Mouse (Mus musculus) left cerebral cortex, postnatal 4 days (tissue): ENCODE measurements around the gene Gsdme. TPM values are rescaled to one million over a fixed set of nuclear protein-coding genes. Genes with fewer than 3 reads are reported as not detected.

ENCODE experiments used
- DNase-seq: peaks from one replicate; pipeline ENCODE4 v3.0.0-alpha.2; 2022
- intact Hi-C: fragments of 180-260 bp; cut with DNase I; formaldehyde crosslinking; loops from one replicate; pipeline ENCODE4 v1.15.1; 2025
- total RNA-seq, 2 experiments: library from RNA; stranded (reverse); gene quantifications; 2 replicates each; pipeline ENCODE4 v1.2.3; 2021

The Gsdme gene
- total RNA-seq, 2 experiments from 2014 or later: 22.8 to 24.4 TPM

DNA sequence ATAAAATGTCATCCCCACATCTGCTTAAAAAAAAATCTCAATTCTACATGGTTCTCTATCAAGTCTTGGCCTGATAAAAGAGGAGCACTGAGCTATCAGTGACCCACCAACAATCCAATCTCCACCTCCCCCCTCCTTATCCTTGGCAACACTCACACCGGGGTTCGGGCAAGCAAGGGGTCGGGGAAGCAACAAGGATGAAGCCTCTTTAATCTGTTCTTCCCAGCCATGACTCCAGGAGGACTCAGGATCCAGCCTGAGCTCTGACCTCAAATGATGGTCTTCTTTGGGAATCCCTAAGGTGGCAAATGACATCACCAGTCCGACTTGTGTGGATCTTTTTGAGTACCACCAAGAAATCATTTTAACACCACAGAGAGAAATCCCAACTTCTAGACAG lies 15.9 kb downstream of the Gsdme start:
- DNase-seq: no peak
- intact Hi-C loops: no loop called here

DNA sequence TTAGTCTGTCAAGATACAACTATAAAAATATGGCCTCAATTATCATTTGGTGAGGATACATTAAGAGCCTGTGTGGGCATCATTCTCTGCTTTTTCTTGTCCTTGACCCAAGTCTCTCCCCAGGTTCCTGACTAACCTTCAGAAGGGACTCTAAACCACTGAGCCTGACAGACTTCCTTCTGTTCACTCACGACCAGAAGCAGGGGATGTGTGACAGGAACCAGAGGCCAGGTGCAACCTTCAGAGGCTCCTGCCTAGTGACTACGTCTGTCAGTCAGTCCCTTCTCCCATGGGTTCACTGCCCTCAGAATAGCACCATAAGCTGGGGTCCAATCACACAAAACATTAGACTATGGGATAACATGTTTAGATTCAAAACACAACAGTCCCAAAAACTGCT lies 16.3 kb downstream of the Gsdme start:
- no peak for DNase-seq
- intact Hi-C loops: no loop called here

DNA sequence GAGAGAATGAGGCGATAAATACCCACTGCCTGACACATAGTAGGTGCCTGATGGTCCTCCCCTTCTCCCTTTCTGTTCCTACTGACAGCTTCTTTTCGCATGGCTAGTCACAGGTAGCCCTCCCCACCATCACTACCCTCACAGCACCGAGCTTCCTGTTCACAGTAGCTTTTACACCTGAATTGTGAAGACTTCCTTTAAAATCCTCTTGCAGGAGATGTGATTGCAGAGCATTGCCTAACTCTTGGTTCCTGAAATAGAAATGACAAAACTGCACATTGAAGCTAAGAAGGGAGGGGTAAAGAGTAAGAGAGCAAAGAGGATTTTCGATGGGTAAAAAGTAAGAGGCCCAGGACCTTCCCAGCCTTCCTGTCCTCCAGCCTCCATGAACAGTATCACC lies 18.7 kb downstream of the Gsdme start:
- intact Hi-C loops: no loop called here
- no peak for DNase-seq

DNA sequence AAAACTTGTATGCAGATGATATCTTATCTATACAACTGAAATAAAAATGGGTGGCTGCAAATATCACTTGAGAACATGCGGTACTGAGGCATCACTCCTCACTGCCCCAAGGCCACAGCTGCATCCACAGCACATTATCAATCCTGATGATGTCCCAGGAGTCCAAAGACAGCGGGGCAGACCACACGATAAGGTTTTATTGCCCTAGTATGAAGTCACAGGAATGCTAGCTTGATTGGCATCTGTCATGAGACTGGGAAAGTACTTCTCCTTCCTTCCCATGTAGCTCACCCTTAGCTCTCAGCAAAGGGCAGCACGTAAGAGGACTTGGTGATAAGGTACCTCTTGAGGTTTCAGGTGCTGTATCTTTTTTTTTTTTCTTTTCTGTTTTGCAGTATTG lies 19.5 kb downstream of the Gsdme start:
- intact Hi-C loops: no loop called here

DNA sequence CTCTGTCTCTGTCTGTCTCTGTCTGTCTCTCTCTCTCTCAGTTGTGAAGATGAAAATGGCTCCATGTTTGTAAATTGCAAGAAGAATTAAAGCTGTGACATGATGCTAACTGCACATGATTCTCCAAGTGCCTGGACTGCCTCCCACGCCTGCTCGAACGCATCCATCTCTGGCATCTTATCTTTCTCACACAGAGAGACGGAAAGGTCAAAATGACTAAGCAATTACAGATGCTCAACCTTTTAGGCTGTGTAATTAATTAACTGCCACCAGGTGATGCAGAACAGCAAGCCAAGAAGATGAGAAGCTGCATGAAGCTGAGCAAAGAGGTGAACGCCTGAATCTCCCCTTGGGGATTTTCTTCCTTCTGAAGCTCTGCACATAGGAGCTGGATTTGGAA lies 23.2 kb downstream of the Gsdme start:
- no peak for DNase-seq
- intact Hi-C loops: no loop called here

More for the DNA sequence above, 19.5 kb downstream of the Gsdme start:
- no peak for DNase-seq

DNA sequence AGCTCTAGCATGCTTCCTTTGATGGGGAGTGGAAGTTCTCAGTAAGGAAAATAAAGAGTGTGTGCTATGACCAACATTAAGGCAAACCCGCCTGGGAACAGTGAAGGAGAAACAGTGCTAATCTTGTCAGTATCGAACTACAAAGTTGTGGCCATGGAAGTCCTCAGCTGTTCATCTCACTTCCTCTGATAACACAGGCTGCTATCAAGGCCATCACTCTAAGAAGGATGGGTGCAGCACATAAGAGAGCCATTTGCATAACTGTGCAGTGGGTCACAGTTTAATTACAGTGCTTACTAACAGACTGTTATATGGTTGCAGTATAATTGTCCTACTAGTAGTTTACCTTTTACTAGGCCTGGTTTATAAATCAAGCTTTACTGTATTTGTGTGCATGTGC lies 23.8 kb downstream of the Gsdme start:
- no peak for DNase-seq
- intact Hi-C loops: no loop called here

DNA sequence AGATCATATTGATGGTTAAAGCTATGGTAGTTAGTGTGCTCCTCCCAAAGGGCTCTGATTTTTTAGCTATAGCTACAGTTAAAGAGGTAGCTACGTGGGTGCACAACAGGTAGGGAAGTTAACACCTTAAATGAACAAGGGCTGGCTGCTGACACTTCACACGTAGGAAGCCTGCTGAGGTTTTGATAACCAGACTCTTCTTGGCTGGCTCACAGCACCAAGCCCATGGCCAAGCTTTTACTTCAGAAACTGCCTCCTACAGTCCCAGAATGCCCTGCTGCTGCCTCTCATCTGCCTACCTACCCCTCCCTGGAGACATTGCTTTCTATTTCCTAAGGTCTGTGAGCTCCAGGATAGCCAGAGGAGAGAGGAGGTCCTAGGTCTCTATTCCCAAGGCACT lies 25.7 kb downstream of the Gsdme start:
- intact Hi-C loops: no loop called here
- no peak for DNase-seq

DNA sequence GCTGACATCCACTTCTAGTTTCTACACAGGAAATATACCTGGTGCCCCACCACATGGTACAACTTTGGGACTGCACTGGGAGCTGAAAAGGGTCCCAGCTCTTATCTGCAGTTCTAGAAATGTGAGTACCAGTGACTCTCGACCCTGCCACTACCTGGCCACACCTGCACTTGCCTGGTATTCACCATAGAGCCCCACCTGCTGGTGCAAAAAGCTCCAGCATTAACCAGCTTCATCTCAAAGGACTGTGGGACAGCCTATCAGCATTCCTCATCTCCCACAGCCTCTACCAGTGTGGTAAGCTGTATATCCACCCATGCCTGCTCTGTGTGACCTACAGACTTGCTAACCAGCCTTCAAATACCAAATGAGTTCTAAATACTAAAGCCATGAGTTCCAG lies 30.7 kb downstream of the Gsdme start:
- intact Hi-C loops: no loop called here

DNA sequence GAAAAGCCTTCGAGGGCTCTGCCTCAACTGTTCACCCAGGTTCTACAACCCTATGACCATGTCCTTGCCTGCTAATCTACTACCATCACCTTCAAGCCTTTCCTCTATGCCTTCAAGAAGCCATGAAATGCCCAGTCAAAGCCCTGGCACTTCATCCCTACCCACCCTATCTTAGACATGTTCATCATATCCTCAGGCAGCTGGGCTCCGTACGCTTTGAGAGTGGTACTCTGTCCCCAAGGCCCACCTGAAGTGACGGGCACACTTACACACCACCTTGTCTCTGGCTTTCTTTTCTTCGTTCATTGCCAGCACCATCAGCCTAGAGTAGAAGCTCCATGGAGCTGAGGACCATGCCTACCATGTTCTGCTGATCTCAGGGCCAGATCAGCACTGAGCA lies 32.4 kb downstream of the Gsdme start:
- no peak for DNase-seq
- intact Hi-C loops: no loop called here

More for the DNA sequence above, 30.7 kb downstream of the Gsdme start:
- DNase-seq: no peak

DNA sequence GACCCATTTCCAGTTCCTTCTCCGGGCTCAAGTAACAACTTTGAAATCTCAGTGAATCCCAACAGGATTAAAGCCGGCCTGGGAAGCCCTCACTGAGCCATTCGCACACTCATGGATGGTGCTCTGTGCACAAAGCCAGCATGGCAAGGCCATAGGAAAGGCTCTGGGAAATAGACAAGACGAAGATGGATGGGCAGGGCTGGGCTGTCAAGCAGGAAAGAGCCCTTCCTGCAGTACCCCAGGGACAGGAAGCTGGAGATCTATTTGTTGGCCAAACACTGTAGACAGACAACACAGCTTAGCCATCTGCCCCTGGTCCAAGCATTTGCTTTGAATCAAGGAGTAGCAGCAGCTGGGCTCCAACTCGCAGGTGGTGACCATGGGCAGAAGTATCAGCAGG lies 35.5 kb downstream of the Gsdme start:
- DNase-seq: no peak
- intact Hi-C loops: no loop called here

DNA sequence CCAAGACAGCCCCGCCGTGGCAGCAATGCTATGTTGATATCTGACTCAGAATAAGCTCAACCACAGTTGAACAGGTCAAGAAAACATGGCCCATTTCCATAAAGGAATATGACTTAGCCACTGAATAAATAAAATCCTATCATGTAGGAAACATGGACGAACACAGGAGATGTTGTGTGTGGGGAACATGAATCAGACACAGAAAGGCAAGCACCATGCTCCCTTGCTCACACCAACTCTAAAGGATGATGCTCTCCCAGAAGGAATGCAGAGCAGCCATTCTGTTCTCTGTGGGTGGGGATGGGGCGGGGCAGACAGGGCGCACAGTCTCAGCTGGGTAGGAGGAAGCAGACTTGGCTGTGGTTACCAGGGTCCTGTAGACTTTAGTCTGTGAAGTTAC lies 38.4 kb downstream of the Gsdme start:
- intact Hi-C loops: no loop called here
- no peak for DNase-seq

DNA sequence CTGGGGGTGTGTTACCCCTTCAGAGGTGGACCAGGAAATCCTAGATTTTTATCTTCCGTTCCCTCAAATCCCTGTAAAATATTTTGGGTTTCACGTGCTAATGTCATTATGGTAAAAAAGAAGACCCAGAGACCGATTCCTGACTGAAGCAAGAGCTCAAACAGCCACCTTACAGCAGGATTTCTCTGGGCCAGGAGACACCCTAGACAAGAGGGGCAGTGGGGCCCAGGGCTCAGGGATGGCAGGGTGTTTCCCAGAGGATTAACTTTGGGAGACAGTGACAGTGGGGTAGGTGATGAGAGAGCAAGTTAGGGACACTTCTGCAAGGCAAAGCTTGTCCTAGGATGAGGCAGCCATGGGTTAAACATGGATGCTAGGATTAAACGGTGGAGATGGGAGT lies 40.1 kb downstream of the Gsdme start:
- intact Hi-C loops: no loop called here
- DNase-seq: no peak

DNA sequence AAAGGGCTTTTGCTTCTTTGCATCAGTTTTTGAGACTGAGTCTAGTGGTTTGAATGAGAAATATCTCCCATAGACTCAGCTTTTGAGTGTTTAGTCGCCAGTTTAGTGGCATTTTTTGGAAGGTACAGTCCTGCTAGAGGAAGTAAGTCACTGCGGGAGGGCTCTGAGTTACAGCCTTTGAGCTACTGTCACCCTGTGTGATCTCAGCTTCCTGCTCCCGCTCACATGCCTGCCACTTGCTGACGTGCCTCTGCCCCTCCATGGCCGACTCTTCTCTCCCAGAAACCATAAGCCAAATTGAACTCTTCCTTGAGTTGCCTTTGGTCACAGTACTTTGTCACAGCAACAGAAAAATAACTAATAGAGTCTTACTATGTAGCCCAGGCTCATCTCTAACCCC lies 40.7 kb downstream of the Gsdme start:
- intact Hi-C loops: no loop called here
- DNase-seq: no peak

DNA sequence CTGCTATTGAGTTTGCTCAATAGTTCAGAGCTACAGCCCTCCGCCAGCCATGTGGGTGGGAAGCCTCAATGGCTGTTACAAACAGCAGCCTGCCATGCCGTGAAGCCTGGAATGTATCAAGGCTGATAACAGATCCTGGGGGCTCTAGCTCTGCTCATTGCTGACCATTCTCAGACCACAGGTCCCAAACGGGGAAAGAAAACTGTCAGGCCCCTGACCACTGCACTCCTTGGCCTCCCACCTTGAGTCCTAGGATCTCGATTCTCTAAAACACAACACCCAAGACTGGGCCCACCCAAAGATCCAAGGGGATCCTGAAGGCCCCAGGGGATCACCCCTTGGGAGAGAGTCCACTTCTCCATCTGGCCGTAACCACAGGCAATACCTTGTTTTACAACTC lies 41.3 kb downstream of the Gsdme start:
- intact Hi-C loops: no loop called here
- DNase-seq: no peak

DNA sequence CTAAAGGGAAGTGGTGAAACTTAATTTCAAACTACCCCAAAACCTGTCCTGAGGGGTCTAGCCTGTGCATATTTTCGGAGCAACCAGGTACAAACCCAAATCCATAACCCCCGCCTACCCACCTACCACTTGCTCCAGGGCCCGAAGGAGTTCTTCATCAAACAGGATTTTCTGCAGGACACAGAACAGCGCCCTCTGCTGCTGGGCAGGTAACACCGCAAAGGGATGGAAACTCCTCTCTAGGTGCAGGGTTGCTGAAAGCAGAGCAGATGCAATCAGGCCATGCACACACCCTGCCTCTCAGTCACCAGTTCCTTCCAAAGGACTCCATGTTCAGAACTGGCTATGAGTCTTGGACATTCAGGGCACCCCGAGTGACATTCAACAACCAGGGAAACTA lies 42.8 kb downstream of the Gsdme start:
- intact Hi-C loops: no loop called here
- peak; percentile 31 for DNase-seq

DNA sequence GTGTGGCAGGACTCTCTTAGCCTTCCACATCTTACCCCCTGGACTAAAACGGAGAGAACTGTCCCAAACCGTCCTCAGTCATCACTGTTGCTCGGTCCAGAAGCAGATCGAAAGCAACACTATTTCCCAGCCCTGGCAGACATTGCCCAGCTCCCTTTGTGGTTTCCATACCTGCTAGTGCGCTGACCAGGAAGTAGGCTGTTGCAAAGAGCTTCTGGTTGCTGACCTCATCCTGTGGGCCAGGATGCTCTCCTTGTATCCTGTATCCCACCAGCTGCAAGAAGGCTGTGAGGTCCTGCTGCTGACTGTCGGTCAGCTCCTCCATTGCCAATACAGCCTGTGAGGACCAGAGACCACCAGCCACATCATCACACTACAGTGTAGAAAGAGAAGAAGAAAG lies 44.6 kb downstream of the Gsdme start:
- intact Hi-C loops: no loop called here
- no peak for DNase-seq

DNA sequence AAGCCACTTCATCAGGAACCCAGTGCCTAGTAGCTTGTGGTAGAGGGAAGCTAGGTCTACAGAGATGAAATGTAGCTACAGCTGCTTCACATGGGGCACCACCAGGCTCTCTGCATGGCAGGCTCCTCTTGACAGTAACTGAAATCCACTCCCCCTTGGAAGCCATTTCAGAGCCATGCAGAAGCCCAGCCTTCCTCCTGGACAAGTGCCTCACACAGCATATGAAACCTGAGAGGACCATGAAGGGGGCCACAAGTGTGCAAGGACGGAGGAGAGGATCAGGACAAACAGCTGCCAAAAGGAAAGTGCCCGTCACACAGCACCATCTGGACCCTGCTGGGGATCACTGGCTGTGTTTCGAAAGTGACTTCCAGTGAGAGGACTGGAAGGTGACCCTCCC lies 45.0 kb downstream of the Gsdme start:
- intact Hi-C loops: no loop called here
- no peak for DNase-seq

DNA sequence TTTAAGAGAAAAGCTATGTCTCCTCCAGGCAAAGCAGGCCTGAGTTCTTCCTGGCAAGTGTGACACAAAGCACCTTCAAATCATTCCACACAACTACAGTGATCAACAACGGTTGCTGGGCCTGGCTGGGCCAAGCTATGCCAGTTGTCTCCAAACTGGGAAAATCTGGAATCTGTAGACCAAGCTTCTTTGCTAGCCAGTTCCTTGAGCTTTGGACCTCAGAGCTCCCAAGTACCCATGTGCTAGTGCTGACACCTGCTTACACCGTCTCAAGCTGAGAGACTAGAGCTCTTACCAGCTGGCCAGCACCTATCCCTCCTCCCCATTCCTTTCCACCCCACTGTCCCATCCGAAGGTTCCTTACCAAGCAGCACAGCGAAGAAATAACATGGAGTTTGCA lies 47.7 kb downstream of the Gsdme start:
- intact Hi-C loops: no loop called here
- no peak for DNase-seq

DNA sequence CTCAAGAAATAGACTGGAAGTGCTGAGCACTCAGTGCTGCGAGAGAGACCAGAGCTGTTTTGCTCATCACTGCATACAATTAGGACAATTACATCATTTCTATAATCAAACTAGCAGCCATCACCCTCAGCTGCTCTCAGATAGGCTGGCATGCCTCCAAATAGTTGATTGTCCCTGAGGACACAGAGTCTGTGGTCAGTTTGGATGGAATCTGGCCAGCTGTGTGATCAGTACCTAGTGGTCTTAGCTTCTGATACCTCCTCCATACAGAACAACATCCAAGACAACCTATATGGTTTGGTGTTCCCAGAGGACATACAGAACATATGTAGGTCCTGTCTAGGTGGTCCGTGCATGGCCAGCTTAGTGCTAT lies 48.3 kb downstream of the Gsdme start:
- intact Hi-C loops: no loop called here
- DNase-seq: no peak

DNA sequence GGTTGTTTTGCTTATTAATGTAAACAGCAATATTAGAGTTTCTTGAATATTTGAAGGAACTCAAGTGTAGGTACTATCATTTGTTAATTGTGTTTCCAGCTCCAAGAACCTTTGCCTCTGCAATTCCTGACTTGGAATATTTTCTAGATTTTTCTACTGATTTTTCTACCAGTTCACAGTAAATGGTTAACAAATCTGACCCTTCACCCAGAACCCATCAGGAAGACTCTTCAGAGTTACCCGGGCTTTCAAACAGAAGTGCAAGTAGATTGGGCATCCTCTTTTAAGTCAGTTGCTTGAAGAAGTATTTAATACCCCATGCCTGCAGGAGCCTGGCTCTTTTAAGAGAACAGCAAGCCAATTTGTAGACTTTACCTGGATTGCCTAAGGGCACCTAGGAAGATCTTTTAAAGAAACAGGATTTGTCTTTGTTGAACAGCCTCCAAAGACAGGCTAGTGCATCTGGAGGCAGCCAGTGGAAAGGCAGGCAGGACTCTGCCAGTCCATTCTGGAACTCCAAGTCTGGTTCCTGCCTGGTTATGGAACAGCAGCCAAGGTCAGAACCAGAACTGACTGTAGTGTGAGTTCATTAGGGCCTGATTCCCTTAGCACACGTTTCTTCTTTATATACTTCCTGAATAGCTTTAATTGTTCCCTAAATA lies 48.8 kb downstream of the Gsdme start:
- DNase-seq: no peak
- intact Hi-C loops: no loop called here

DNA sequence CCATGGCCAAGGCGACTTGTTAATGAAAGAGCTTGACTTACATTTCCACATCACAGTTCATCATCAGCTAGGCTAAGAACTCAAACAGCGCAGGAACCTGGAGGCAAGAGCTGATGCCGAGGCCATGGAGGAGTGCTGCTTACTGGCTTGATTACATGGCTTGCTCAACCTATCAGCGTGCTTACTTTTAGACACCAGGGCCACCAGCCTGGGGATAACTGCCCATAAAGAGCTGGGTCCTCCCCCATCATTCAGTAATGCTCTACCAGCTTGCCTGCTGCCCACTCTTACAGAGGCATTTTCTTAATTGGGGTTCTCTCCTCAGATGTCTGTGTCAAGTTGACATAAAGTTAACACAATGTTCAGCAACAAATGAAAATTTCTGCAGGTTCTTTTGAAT lies 58.6 kb downstream of the Gsdme start:
- no peak for DNase-seq
- intact Hi-C loops: loop anchor here (10.0 kb wide), 1 partner anchor 330 kb away; no protein-coding TSS in a partner anchor

DNA sequence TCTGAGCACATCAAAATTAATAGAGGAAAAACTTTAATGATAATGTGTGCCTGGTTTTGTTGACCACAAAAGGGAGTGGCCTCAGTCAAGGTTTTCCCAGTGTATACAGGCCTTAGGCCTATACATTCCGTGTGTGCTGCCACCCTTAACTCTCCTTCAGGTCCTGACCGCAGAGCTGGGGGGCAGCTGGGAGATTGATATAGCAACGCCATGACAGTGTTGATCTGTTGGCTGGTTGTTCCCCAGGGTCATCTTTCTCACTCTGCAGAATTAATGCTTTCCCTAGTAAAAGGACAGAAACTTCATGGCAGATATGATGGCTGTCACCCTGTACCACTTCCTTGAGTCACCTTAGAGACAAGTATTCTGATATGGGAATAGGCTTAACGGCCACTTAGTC lies 59.3 kb downstream of the Gsdme start:
- no peak for DNase-seq
- intact Hi-C loops: loop anchor here (10.0 kb wide), 1 partner anchor 330 kb away; no protein-coding TSS in a partner anchor

DNA sequence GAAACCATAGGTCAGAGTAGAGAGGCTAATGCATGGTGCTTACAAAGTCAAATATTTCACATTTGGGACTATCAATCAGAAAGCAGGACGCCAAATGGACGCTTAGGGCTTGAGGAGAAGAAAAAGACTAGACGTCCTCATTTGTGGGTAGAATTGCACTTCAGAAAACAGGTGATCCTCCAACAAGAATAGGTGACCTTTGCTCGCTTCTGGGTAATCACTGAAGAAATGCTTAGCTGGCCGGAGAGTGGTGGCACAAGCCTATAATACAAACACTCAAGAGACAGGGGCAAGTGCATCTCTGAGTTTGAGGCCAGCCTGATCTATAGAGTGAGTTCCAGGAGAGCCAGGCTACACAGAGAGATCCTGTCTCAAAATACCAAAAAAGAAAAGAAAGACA lies 69.8 kb downstream of the Gsdme start:
- intact Hi-C loops: no loop called here
- no peak for DNase-seq
